Mouse (Mus musculus) heart, adult 8-10 months (tissue): ENCODE measurements around the gene Prtg. TPM values are rescaled to one million over a fixed set of nuclear protein-coding genes. Genes with fewer than 3 reads are reported as not detected.

Experiments
- total RNA-seq, 4 experiments: library from RNA; stranded (reverse); gene quantifications; 2 replicates each; pipeline ENCODE4 v1.2.4; 2022

The Prtg gene
- total RNA-seq, 4 experiments from 2014 or later, result 0.06 to 0.17 (median 0.12) TPM; not detected in 1

Other genes with a start within 250 kb of the Prtg start
- 100 to 1,000 TPM; 344 to 366 (median 354) TPM for gene Nedd4, start 144.5 kb upstream of the Prtg start, total RNA-seq
- 10 to 100 TPM; 12.9 to 16.4 (median 14.2) TPM for gene Pygo1, start 118.8 kb downstream of the Prtg start, total RNA-seq
- gene Dyx1c1, start 151.9 kb downstream of the Prtg start, total RNA-seq, result under 1 TPM; 0.41 to 0.72 (median 0.56) TPM
- gene Gm44503, start 152.0 kb downstream of the Prtg start, total RNA-seq, result not detected
- 1 to 10 TPM; 6.4 to 7.9 (median 7.6) TPM for gene Ccpg1os, start 178.5 kb downstream of the Prtg start, total RNA-seq
- gene Ccpg1, start 178.6 kb downstream of the Prtg start, total RNA-seq, result 100 to 1,000 TPM in 1 of 4 experiments, 10 to 100 TPM in 3; 88.1 to 113 (median 97.9) TPM
- 1 to 10 TPM; 1.9 to 3.3 (median 2.6) TPM for gene Pigb, start 233.5 kb downstream of the Prtg start, total RNA-seq
- gene Rab27a, start 238.0 kb downstream of the Prtg start, total RNA-seq, result 1 to 10 TPM; 4.3 to 7.0 (median 5.1) TPM